Mouse (Mus musculus): ENCODE results near the gene Gm20708.

DNA sequence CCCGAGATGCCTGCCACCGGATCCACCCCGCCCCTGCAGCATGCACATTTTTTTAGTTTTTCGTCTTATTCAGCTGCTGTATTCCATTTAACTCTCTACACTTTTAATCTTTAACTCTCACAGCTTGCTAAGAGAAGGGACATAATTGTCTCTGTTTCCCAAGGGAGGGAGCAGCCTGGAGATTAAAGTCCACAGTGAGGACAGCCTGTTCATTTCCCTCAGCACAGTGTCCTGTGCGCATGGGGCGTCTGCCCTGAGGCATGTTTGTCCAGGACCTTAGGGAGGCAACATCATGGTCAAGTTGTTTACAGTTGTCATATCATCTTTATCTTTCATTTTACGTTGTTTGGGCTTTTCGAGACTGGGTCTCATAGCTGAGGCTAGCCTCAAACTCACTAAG is 24.6 kb downstream of the Gm20708 start:
- no peak for TF ChIP-seq CTCF (IDR thresholded peaks at IDR 0.05; ENCODE audit: insufficient read depth, low read length)
- TF ChIP-seq POLR2A (IDR thresholded peaks at IDR 0.05; ENCODE audit: borderline replicate concordance, extremely low read depth, low read depth, low read length), result no peak

Data from lung, adult 2 months (tissue).